Mouse (Mus musculus) kidney, adult 2 months (tissue): ENCODE results near the gene Mdn1. TPM values are rescaled to one million over a fixed set of nuclear protein-coding genes. Genes with fewer than 3 reads are reported as not detected.

Experiments used
- DNase-seq: peaks from one replicate; pipeline ENCODE4 v3.0.0; 2021
- H3K27ac ChIP-seq: fragments of 200-500 bp; 2 replicates; pipeline ENCODE4 v1.5.1; 2012; ENCODE audit warnings: low read depth, low read length, control low read depth, inconsistent platforms; ENCODE audit not compliant: insufficient read depth
- H3K27me3 ChIP-seq: fragments of 200-500 bp; replicated peaks from 2 replicates; pipeline ENCODE4 v1.6.1; 2012; ENCODE audit warnings: mild to moderate bottlenecking, moderate library complexity, low read length, inconsistent platforms; ENCODE audit not compliant: control insufficient read depth, insufficient read depth
- H3K36me3 ChIP-seq: fragments of 200-500 bp; 2 replicates; pipeline ENCODE4 v1.6.1; 2012; ENCODE audit warnings: mild to moderate bottlenecking, moderate library complexity, low read length, inconsistent platforms; ENCODE audit not compliant: control insufficient read depth, insufficient read depth
- H3K4me1 ChIP-seq: fragments of 200-500 bp; 2 replicates; pipeline ENCODE4 v1.6.1; 2011; ENCODE audit warnings: low read length; ENCODE audit not compliant: control insufficient read depth, insufficient read depth
- H3K4me3 ChIP-seq: fragments of 200-500 bp; 2 replicates; pipeline ENCODE4 v1.5.1; 2011; ENCODE audit warnings: mild to moderate bottlenecking, low read depth, low read length, control low read depth; ENCODE audit not compliant: insufficient read depth
- CTCF ChIP-seq: fragments of 200-500 bp; conservative IDR thresholded peaks from 2 replicates; pipeline ENCODE4 v1.5.1; 2011; ENCODE audit warnings: low read depth, mild to moderate bottlenecking, control low read depth, low read length, moderate library complexity, mixed read lengths; ENCODE audit not compliant: insufficient read depth, insufficient read length
- POLR2A ChIP-seq: fragments of 200-500 bp; IDR thresholded peaks from one replicate; pipeline ENCODE4 v1.6.1; 2011; ENCODE audit warnings: low read depth, low read length, control low read depth
- WGBS: fragments of 180-500 bp; shearing (Covaris S2); methylation state at CpG from one replicate; pipeline ENCODE4 v1.1.7; 2018; 5-methylcytosine and 5-hydroxymethylcytosine counted together
- polyA plus RNA-seq: library from polyadenylated mRNA; depleted of rRNA; stranded (reverse); fragments of >200 nt; gene quantifications from 2 replicates; pipeline ENCODE4 v1.2.3, GENCODE M21; 2012; rRNA removed

Gene Mdn1
- polyA plus RNA-seq, 1 experiment: 6.5 TPM

GRCm38 (mm10) chr4:32817478-32817877, 160.6 kb downstream of the Mdn1 start:
- Histone ChIP-seq H3K4me1 (no peaks in the 10 kb centered on the region), H3K27ac (no peak overlapping the region), H3K27me3 (no peaks in the 10 kb centered on the region), H3K4me3 (no peak overlapping the region), H3K36me3 (no peaks in the 10 kb centered on the region)
- DNase-seq: no peak
- WGBS: 74% methylated on average over 5 of the region's 5 CpGs
- no peak for TF ChIP-seq POLR2A
- no peak for TF ChIP-seq CTCF

GRCm38 (mm10) chr4:32820676-32821075, 163.8 kb downstream of the Mdn1 start:
- Histone ChIP-seq H3K36me3 (no peaks in the 10 kb centered on the region), H3K27ac (no peak overlapping the region), H3K4me1 (no peaks in the 10 kb centered on the region), H3K27me3 (no peaks in the 10 kb centered on the region), H3K4me3 (no peak overlapping the region)
- no peak for DNase-seq
- WGBS: 98% methylated on average over 3 of the region's 3 CpGs
- TF ChIP-seq CTCF (no peak), POLR2A (no peak)

- TF ChIP-seq CTCF (no peak), POLR2A (no peak)
- no peaks in the 10 kb centered on the region for H3K27me3 ChIP-seq
- no peak overlapping the region for H3K27ac ChIP-seq
- DNase-seq: peak; percentile 59
- WGBS: 61% methylated on average over 8 of the region's 8 CpGs
- no peaks in the 10 kb centered on the region for H3K36me3 ChIP-seq
- H3K4me3 ChIP-seq: no peak overlapping the region
- no peaks in the 10 kb centered on the region for H3K4me1 ChIP-seq
These were observed 167.3 kb downstream of the Mdn1 start for GRCm38 (mm10) chr4:32824254-32824653.

Other genes starting within 250 kb of the Mdn1 start
- gene Gja10, start 54.4 kb upstream of the Mdn1 start, polyA plus RNA-seq: 0.03 TPM in 1 of 2 replicates, not detected in the other
- gene Casp8ap2, start 41.7 kb upstream of the Mdn1 start, polyA plus RNA-seq: 1.2 and 3.8 TPM in 2 replicates
- 15.7 and 25.9 TPM in 2 replicates for gene Lyrm2, start 143.1 kb downstream of the Mdn1 start, polyA plus RNA-seq